Mouse (Mus musculus) megakaryocyte, embryonic 14.5 days (primary cell): ENCODE results near the gene Pik3c2b. TPM values are rescaled to one million over a fixed set of nuclear protein-coding genes. Genes with fewer than 3 reads are reported as not detected.
A peak's percentile ranks its signal among the peaks of the same experiment; 100 is the strongest.

Source experiments
- H3K27me3 ChIP-seq: replicated peaks from 2 replicates; pipeline ENCODE3; 2012; ENCODE audit warnings: inconsistent platforms
- H3K36me3 ChIP-seq: replicated peaks from 2 replicates; pipeline ENCODE3; 2012; ENCODE audit warnings: low read length, inconsistent platforms, mixed read lengths
- H3K4me1 ChIP-seq: 2 replicates; pipeline ENCODE4 v1.6.1; 2012; ENCODE audit warnings: inconsistent platforms
- H3K4me3 ChIP-seq: replicated peaks from 2 replicates; pipeline ENCODE3; 2012; ENCODE audit warnings: moderate library complexity, mild to moderate bottlenecking, inconsistent platforms
- H3K9me3 ChIP-seq: 2 replicates; pipeline ENCODE4 v1.6.1; 2012; ENCODE audit warnings: inconsistent platforms
- FLI1 ChIP-seq: IDR thresholded peaks from 2 replicates; pipeline ENCODE4 v1.6.1; 2012; ENCODE audit warnings: low read length, inconsistent platforms, mixed read lengths
- GATA1 ChIP-seq: IDR thresholded peaks from 3 replicates; pipeline ENCODE4 v1.6.1; 2012; ENCODE audit warnings: mixed read lengths, low read length, inconsistent platforms, borderline replicate concordance
- polyA plus RNA-seq: library from polyadenylated mRNA; stranded (reverse); fragments of >175 nt; gene quantifications from 2 replicates; pipeline ENCODE4 v1.2.3, GENCODE M21; 2012; ENCODE audit warnings: low replicate concordance; ENCODE audit not compliant: insufficient read depth

Gene Pik3c2b
- polyA plus RNA-seq, 1 experiment: 0.56 TPM

- H3K36me3 ChIP-seq: peaks cover 4% of the 10 kb centered on the region
- no peak for TF ChIP-seq GATA1
- TF ChIP-seq FLI1: no peak
- no peak overlapping the region for H3K4me3 ChIP-seq
- peaks cover 8% of the 10 kb centered on the region; the same call in 1 of the 2 replicates for H3K9me3 ChIP-seq
- no peaks in the 10 kb centered on the region for H3K27me3 ChIP-seq
- peaks cover 43% of the 10 kb centered on the region for H3K4me1 ChIP-seq
Measured at GRCm38 (mm10) chr1:133118127-133118526, 72.7 kb downstream of the Pik3c2b start.

GRCm38 (mm10) chr1:133118844-133119243 lies 73.4 kb downstream of the Pik3c2b start:
- Histone ChIP-seq H3K4me3 (peak overlapping the region; percentile 78), H3K27me3 (no peaks in the 10 kb centered on the region), H3K9me3 (peaks cover 5% of the 10 kb centered on the region; the same call in 1 of the 2 replicates), H3K36me3 (peaks cover 4% of the 10 kb centered on the region), H3K4me1 (peaks cover 44% of the 10 kb centered on the region)
- TF ChIP-seq GATA1: no peak
- no peak for TF ChIP-seq FLI1

- no peaks in the 10 kb centered on the region for H3K36me3 ChIP-seq
- H3K9me3 ChIP-seq: peaks cover under 1% of the 10 kb centered on the region; the same call in 1 of the 2 replicates
- H3K4me3 ChIP-seq: no peak overlapping the region
- H3K27me3 ChIP-seq: no peaks in the 10 kb centered on the region
- TF ChIP-seq GATA1 (no peak), FLI1 (no peak)
- peaks cover 46% of the 10 kb centered on the region for H3K4me1 ChIP-seq
Measured at GRCm38 (mm10) chr1:133119931-133120712, 74.7 kb downstream of the Pik3c2b start.

GRCm38 (mm10) chr1:133121246-133121645 lies 75.8 kb downstream of the Pik3c2b start:
- H3K4me3 ChIP-seq: no peak overlapping the region
- no peaks in the 10 kb centered on the region for H3K27me3 ChIP-seq
- TF ChIP-seq FLI1 (no peak), GATA1 (no peak)
- H3K9me3 ChIP-seq: no peaks in the 10 kb centered on the region
- H3K4me1 ChIP-seq: peaks cover 46% of the 10 kb centered on the region
- H3K36me3 ChIP-seq: no peaks in the 10 kb centered on the region

GRCm38 (mm10) chr1:133124137-133124536 lies 78.7 kb downstream of the Pik3c2b start:
- Histone ChIP-seq H3K36me3 (no peaks in the 10 kb centered on the region), H3K4me1 (peaks cover 51% of the 10 kb centered on the region), H3K27me3 (no peaks in the 10 kb centered on the region), H3K9me3 (no peaks in the 10 kb centered on the region), H3K4me3 (no peak overlapping the region)
- TF ChIP-seq FLI1 (no peak), GATA1 (no peak)

GRCm38 (mm10) chr1:133125640-133126364 lies 80.3 kb downstream of the Pik3c2b start:
- Histone ChIP-seq H3K27me3 (no peaks in the 10 kb centered on the region), H3K9me3 (no peaks in the 10 kb centered on the region), H3K4me1 (peaks cover 50% of the 10 kb centered on the region), H3K36me3 (no peaks in the 10 kb centered on the region), H3K4me3 (no peak overlapping the region)
- no peak for TF ChIP-seq GATA1
- no peak for TF ChIP-seq FLI1

- H3K4me1 ChIP-seq: peaks cover 45% of the 10 kb centered on the region
- H3K9me3 ChIP-seq: no peaks in the 10 kb centered on the region
- H3K36me3 ChIP-seq: no peaks in the 10 kb centered on the region
- TF ChIP-seq FLI1 (no peak), GATA1 (no peak)
- H3K4me3 ChIP-seq: no peak overlapping the region
- H3K27me3 ChIP-seq: no peaks in the 10 kb centered on the region
Measured at GRCm38 (mm10) chr1:133126365-133126740, 80.9 kb downstream of the Pik3c2b start.

GRCm38 (mm10) chr1:133127328-133127727 lies 81.9 kb downstream of the Pik3c2b start:
- peaks cover 3% of the 10 kb centered on the region for H3K36me3 ChIP-seq
- H3K4me3 ChIP-seq: no peak overlapping the region
- no peaks in the 10 kb centered on the region for H3K27me3 ChIP-seq

GRCm38 (mm10) chr1:133129471-133130221 lies 84.2 kb downstream of the Pik3c2b start:
- H3K27me3 ChIP-seq: no peaks in the 10 kb centered on the region
- peak overlapping the region; percentile 81 for H3K4me3 ChIP-seq
- TF ChIP-seq GATA1: no peak
- no peak for TF ChIP-seq FLI1
- H3K4me1 ChIP-seq: peaks cover 33% of the 10 kb centered on the region
- H3K9me3 ChIP-seq: no peaks in the 10 kb centered on the region
- peaks cover 23% of the 10 kb centered on the region for H3K36me3 ChIP-seq

More at GRCm38 (mm10) chr1:133127328-133127727, 81.9 kb downstream of the Pik3c2b start:
- H3K4me1 ChIP-seq: peaks cover 44% of the 10 kb centered on the region
- no peak for TF ChIP-seq FLI1
- TF ChIP-seq GATA1: no peak
- H3K9me3 ChIP-seq: no peaks in the 10 kb centered on the region
